Mouse (Mus musculus): ENCODE results near the gene Tbc1d8.

Gene Tbc1d8

DNA sequence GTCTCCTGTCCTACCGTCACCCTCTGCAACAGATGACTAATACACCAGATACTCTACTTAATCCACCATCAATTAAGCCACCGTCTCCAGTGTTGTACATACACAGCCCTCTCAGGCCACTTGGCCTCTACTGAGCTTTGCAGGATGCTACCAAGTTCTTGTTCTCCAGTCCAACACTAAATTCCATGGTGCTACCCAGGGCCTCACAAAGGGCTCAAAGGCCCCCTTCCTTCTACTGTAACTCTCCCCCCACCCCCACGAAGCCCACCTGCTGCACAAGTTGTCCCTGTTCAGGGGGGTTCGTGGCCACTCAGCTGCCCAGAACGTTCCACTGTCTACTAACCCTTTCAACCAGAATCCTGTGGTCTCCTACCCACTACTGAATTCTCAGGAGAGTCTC is 1.5 kb downstream of the Tbc1d8 start:
- DNase-seq: no peak

DNA sequence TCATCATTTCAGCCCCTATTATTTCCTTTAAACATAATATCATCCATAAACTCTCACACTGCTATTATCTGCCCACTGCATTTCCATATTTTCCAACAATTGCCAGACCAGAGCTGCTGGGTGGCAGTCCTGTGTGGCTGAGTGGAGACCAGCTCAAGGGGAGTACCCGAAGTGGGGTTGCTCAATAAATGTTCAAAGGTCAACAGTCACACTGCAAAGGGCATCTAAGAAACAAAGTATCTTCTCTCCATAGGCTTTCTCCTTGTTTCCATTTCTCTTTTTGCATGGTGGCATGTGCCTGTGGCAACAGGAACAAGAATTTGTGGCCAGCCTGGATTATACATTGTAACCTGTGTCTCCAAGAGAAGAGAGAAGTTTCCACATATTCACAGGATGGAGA is 2.2 kb downstream of the Tbc1d8 start:
- DNase-seq: no peak

DNA sequence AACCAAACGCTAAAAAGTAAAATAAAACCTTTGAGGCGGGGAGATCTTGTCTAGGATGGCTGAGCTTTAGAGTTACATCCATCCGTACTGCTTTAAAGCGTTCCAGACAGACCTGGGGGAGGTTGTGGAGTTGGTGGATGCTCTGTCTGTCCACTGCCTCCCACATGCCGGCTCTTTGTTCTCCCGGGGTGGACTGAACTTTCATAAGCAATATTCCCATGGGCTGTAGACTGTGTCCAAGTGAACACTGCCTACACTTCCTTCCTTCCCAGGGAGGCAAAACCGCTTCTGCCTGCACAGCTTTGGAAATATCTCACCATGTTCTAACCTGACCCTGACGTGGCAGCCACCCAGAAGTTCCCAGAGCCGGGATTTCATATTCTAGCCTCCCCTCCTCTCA is 4.0 kb downstream of the Tbc1d8 start:
- DNase-seq: no peak

DNA sequence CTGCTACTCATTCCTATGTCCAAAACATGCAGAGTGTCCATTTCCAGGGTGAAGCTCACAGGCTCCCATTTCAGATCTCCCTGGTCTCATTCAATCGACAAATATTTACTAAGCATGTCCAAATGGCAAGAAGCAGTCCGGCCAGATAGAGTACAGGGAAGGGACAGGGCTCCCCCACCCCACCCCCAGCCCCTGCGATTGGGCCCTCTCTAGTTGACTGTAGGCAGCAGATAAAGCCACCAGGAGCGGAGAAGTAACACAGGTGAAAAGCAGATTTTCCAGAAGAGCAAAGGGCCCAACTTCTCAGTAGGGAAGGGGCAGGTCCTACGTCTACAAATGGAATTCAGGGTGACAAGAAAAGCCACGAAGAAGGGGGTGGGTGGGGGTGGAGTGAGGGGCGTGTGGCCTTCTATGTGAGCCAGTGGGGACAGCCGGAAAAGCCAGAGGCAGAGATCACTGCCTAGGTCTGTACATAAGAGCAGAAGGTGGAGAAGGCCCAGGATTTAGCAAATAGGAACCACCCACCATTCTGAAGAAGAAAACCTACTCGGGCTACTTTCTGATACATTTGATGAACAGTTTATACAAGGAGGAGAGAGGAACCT is 7.2 kb downstream of the Tbc1d8 start:
- DNase-seq: no peak

DNA sequence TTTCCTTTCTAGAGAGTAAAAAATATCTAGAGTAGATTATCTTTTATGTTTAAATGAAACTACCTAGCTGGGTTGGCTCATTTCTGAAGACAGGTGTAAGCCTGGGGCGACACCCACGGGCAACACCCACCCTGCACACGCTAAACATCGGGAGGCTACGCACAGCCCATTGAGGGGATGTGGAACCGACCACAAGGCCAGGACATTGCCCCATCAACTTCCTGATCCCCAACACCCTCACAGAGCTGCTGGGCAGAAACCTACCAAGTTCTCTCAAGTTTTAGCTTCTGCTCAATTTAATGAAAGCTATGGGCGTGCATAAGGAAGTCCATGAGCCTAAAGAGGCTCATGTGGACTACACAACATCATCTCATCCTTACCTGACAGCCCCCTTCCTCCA is 9.6 kb downstream of the Tbc1d8 start:
- DNase-seq: no peak

DNA sequence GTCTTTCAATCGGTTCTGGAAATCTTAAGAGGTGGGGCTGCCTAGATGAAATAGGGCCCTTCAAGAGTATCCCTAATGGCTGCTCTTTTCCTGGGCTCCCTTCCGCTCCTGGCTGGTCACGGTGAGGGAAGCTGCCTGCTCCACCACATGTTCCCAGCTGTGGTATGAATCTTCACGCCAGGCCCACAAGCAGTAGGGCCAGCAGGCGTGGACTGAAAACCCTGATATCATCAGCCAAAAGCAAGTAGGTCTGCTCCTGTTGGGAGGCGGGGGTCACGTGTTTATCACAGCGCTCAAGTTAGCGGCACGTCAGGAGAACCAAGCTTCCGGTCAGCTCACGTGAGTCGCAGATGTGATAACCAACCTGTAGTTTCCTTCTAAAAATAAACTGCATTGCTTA is 12.0 kb downstream of the Tbc1d8 start:
- DNase-seq: no peak

DNA sequence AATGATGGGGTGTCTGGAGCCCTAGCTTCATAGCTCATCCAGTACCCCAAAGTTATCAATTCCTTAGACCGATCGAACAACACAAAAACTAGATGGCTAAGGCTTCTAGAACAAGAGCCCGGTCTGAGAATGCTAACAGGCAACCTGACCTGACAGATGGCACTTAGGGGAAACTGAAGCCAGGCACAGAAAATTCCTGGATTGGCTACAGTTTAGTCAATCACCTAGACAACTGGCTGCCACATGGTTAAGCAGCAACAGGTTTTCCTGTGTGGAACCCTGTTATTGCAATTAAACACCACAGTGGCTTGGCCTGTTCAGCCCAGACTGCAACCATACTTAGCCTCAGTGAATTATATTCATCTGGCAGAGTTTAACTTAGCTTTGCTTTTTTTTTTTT is 13.8 kb downstream of the Tbc1d8 start:
- DNase-seq: no peak

DNA sequence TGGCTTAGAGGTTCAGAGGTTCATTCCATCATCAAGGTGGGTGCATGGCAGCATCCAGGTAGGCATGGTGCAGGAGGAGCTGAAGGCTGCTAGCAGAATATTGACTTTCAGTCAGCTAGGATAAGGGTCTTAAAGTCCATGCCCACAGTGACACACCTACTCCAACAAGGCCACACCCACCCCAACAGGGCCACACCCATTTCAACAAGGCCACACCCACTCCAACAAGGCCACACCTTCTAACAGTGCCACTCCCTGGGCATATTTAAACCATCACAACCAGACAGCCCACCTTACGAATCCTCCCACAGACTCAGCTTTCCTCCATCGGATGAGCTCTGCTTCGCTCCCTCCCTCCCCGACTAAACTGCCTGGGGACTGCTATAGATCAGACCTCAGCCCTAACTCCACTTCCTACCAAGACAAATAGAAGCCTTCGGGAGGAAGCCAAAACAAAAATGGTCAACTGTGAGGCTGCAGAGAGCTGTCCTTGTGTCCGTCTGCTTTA is 15.6 kb downstream of the Tbc1d8 start:
- no peak for DNase-seq

DNA sequence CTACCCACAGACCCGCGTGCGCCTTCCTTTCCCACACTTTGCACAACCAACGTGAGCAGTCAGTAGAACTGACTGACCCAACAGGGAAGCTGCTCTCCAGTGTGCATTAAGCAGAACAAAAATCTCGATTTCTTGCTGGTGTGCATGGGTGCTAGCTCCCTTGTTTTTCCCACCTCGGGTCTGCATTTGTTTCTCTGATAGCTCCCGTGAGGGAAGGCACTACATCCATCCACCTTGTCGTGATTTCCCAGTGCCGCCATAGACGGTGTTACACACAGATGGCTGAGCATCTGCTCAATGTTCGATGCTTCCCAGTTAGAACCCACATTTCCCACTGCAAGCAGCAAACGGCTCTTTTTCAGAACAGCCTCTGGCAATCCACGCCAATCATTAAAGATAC is 16.5 kb downstream of the Tbc1d8 start:
- DNase-seq: no peak

DNA sequence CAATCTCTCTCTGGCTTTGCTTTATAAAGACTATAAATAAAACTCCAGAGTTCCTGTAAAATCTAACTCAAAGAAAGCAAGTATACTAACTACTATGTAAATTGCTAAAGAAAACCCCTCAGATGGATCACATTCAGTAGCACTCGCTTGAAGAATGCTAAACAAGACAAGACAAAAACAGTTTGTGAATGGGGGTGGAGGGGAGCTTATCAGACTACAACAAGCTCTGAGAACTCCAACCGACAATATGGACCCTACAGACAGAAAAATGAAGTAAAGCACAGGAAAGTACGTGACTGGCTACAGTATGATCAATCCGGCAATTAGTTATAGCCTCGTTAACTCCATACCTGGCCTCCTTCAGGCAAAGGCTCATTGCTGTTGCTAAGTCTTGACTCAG is 18.1 kb downstream of the Tbc1d8 start:
- DNase-seq: no peak

DNA sequence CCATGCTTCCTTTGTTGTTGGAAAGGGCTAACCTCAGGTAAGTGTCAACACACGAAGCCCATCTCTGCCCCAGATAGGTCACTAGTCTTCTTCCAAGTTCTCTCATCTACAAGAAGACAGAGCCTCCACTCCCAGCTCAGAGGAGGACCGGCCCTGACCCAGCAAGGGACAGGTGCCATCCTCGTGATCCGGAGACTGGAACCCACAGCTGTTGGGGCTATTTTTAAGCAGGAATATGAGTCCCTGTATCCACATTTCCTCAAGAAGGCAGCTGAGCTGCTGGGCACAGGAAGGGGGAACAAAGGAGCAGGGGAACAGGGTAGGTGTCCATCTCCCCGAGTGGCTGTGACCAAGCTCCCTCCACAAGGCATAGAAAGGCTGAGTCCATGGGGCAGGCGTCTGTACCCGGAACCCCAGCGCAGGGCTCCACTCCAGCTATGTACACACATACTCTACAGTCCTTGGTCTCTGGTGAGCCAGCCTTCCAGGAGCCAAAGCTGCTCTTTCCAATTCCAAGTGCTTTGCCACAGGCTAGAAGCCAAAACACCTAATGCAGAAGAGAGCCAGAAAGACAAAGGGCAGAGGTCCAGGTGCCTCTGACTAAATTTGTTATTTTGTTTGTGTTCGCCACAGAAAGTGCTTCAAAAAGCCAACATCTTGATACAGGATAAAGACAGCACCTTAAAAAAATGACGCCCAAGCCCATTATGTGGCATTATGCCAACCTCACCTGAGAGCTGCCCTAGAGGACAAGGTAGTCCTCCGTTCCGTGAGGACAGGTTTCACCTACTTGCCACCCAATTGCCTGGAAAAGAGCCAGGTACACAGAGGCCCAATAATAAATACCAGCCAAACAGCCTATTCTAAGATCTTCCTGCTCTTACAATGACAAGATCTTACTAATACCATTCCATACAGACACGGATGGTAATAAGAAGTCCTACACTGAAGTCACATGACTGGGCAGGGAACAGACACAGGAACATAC is 20.4 kb downstream of the Tbc1d8 start:
- no peak for DNase-seq

DNA sequence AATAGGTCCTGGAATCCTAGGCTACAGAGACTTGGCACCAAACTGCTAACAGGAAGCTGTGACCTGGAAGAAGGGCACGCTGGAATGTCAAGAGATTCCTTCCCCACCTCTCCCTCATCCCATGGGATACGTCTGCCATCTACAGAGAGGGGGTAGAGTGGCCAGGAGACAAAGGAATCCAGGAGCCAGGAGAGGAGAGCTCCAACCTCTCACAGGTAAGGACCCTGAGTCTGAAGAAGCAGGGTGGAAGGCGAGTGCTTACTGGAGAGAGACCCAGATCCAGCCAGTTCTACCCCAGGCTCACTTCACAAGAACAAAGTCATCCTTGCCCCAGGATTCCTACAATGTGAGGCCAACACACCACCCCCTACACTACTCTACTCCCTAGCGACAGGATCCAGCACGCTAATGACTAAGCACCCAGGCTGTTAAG is 22.1 kb downstream of the Tbc1d8 start:
- no peak for DNase-seq

DNA sequence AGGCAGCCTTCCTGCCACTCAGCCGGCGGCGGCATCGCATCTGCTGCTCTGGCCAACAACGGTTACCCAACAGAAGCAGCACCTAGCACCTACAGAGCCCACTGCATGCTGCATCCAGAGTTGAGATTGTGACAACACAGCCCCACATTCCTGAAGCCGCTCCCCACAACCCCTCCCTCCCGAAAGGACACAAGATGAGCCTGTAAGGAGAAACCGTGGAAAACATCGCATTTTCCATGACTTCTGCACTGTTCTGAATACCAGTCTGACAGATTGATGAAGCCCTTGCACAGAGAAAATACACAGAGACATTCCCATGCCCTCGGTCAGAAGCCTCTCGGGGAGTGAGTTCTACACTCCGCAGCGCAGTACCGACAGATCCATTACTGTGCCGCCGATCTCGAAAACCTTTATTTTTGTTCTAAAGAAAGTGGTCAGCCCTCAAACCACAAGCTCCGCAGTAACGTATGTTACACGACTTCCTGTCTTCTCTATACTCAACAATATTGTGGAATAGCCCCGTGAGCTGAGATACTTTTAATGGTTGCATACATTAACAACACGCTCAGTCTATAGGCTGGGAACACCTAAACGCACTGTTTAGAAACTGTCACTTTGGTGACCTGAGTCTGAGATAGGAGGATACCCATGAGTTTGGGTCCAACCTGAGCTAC is 23.1 kb downstream of the Tbc1d8 start:
- DNase-seq: peak; percentile 32

DNA sequence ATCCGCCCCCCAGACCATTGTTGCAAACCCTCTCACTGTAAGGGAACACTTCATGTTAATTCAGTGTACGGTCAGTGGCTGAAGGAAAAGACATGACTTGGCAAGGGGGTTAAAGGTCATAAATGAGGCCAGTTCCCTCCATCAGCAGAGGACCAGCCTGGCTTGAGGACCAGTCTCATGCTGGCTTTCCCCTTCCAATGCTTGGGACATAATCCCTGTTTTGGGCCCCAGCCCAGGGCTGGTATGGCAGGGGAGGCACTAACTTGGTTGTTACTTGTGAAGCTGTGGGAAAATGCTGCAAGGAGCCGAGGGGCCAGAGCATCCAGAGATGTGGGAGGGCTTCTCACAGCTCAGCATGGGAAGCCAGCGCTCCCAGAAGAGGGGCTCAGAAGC is 23.8 kb downstream of the Tbc1d8 start:
- peak; percentile 22 for DNase-seq

DNA sequence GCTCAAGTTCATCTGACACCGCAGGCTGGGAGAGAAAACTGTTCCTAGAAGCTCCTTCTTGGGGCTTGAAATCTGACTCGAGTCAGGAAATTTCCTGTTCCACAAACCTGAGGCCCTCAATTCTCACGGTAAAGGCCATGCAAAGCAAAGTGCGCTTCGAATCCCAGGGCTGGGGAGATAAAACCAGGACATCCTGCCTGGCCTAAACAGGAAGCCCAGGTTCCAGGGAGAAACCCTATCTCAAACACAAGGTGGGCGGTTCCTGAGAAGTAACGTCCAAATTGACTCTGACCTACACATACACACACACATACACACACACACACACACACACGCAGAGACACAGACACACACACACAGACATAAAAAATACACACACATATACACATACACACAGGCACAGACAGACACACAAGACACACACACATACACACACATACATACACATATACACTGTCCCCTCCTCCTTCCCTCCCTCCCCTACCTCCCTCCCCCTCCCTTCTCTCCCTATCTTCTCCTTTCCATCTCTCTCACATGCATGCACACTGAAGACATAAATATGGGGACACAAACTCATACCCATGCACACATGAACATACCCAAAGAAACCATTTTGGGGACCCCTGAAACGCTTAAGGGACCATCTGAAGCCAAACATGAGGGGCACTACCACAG is 24.3 kb downstream of the Tbc1d8 start:
- DNase-seq: no peak

DNA sequence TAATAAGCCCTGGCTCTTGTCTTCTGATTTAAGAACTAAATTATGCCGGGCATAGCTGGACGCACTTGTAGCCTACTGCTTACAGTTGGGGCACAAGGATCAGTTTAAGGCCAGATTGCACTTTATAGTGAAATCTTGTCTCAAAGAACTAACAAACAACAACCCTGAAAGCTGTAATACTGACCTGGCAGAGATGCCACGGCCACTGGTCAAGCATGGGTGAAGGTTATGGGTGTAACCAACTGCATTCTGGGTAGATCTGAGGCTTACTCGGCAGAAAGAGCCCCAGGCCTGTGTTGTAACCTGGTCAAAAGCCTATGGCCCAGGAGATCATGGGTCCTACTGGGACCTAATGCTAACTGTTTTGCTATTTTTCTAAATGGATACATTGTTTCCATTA is 26.4 kb downstream of the Tbc1d8 start:
- DNase-seq: no peak

DNA sequence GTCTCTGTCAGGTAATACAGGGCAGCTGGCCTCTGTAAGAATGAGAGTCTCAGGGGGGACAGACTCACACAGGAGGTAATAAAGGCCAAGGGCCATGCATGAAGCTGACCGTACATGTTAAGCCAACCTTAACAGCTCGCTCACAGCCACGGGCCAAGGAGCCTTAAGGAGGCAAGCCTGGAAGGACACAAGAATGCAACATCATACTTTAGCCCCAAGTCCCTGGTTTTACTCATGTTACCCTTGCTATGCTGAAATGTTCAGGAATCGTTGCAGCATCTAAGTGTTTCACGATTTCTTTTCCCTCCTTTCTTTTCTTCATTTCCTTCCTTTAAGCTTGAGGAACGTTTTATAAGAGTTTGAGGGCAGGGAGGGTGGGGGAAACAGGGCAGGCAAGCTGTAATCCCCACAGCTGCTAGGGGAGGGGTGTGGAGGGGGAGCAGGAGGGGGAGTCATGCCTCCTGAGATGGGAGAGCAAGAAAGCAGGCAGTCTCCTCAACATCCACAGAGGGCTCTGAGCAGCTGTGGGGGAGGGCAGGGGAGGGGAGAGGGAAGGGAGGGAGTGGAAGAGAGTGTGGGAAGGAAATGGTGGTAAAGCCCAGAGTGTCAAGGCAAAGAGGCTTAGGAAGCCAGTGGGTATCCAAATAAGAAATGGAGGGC is 28.4 kb downstream of the Tbc1d8 start:
- peak; percentile 62 for DNase-seq

DNA sequence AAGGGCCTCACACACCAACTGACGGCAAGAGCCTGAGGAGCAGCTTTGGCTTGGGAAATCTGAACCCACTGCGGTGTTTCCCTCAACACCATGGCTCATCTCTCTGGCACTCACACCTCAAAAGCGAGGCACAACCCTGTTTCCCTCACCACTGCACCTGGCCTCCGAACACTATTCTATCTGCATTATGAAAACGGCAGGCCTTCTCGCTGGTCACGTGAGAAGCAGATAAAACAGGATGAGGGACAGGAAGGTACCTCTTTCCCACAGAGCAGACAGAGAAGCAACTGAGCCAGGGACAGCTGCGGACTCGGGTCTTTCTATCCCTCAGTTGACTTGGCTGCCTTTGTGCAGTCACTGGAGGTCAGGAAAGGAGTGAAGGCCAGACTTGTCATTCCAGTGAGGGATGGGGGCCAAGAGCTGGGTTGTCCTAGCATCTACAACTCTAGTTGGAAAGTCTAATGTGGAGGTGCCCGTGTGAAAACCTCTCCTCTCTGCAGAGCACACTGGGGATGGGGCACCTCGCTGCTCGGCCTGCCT is 29.2 kb downstream of the Tbc1d8 start:
- DNase-seq: peak; percentile 55

DNA sequence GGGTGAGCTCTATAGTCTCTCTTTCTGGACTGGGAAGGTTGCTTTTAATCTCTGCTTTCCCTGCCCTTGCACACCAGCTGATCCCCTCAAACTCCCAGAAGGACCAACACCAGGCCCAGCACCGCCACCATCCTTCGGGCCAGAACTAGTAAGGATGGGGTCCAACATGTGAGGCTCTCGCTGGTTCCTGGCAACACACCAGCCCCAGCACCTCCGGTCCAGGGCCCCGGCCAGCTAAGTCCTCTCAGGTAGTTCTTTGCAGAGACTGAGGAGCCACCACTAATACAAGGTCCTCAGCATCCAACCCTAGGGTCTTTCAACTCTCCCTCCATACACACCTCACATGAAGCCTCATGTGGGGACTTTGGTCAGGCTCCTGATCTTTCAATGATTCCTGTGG is 29.7 kb downstream of the Tbc1d8 start:
- DNase-seq: peak; percentile 37

DNA sequence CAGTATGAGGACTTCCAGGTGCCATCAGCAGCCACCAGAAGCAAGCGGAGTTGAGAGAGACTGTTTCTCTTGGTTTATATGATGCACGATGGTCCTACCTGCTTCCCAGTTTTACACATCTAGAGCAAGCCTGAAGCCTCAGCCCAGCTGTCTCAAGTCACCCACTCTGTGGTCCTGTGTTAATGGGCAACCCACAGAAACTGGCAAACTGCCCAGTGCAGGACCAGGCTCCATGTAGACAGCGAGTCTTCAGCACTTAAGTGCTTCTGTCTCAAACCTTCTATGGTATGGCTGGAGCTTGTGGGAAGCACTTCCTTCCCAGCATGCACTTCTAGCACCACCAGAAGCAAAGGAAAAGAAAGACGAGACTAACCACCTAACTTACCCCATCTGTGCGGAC is 30.3 kb downstream of the Tbc1d8 start:
- DNase-seq: no peak

DNA sequence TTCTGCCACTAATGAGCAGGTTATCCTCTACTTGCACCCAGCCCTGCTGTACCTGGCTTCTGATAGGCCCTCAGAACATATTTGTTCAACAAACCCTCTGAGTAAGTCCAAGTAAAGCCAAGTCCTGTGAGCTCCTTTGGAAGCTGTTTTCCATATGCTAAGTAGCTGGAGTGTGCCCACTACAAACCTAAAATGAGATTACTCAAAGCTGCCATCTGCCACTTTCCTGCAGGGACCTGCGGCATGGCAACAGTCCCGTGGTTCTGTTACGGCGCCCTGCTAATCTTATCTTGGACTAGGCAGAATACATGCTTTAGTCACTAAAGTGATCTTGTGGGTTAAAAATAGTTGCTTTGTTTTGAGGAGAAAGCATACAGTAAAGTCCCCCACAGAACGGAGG is 32.4 kb downstream of the Tbc1d8 start:
- no peak for DNase-seq

Measured in thymus, postnatal 4 days (tissue).